Mouse (Mus musculus): ENCODE results near the gene Wfdc17.

- no peak for TF ChIP-seq POLR2A (IDR thresholded peaks at IDR 0.05; ENCODE audit: insufficient read length, low read depth)
- TF ChIP-seq TCF12 (IDR thresholded peaks at IDR 0.05; ENCODE audit: insufficient read depth, poor library complexity, severe bottlenecking): no peak
- no peak for TF ChIP-seq POLR2AphosphoS2 (IDR thresholded peaks at IDR 0.05; ENCODE audit: insufficient read length, low read depth)
- no peak for TF ChIP-seq MYOG (IDR thresholded peaks at IDR 0.05; ENCODE audit: control insufficient read depth in 1 of 3, insufficient read depth in 1 of 3, insufficient read length in 2 of 3, low read depth in 2 of 3)
These were observed 40.3 kb upstream of the Wfdc17 start for GRCm38 (mm10) chr11:83663532-83663931.

All from myocyte (in vitro differentiated cells).